Mouse (Mus musculus): ENCODE data around the gene Arl15. TPM values are rescaled to one million over a fixed set of nuclear protein-coding genes. Genes with fewer than 3 reads are reported as not detected.

Gene Arl15
- polyA plus RNA-seq, 1 experiment from 2014 or later: 19.5 TPM

- 76% methylated on average over 9 of the region's 9 CpGs for WGBS
- Histone ChIP-seq H3K9ac (replicated peaks) (no peak overlapping the region), H3K27ac (replicated peaks) (no peak overlapping the region), H3K27me3 (no peaks in the 10 kb centered on the region), H3K9me3 (no peaks in the 10 kb centered on the region), H3K36me3 (no peaks in the 10 kb centered on the region), H3K4me1 (peaks cover 17% of the 10 kb centered on the region), H3K4me2 (replicated peaks) (no peak overlapping the region), H3K4me3 (no peak overlapping the region)
- no peak for ATAC-seq (replicated peaks)
Observed at GRCm38 (mm10) chr13:113811910-113812592, 17.7 kb downstream of the Arl15 start.

GRCm38 (mm10) chr13:113812593-113812975, 18.3 kb downstream of the Arl15 start:
- no peaks in the 10 kb centered on the region for H3K9me3 ChIP-seq
- H3K4me2 ChIP-seq (replicated peaks): no peak overlapping the region
- no peak overlapping the region for H3K9ac ChIP-seq (replicated peaks)
- no peak overlapping the region for H3K27ac ChIP-seq (replicated peaks)
- no peak for ATAC-seq (replicated peaks)
- H3K36me3 ChIP-seq: no peaks in the 10 kb centered on the region
- 84% methylated on average over 6 of the region's 6 CpGs for WGBS
- H3K27me3 ChIP-seq: no peaks in the 10 kb centered on the region
- no peak overlapping the region for H3K4me3 ChIP-seq
- peaks cover 17% of the 10 kb centered on the region for H3K4me1 ChIP-seq

- Histone ChIP-seq H3K4me3 (no peak overlapping the region), H3K9ac (replicated peaks) (no peak overlapping the region), H3K36me3 (no peaks in the 10 kb centered on the region), H3K4me2 (replicated peaks) (no peak overlapping the region), H3K27me3 (no peaks in the 10 kb centered on the region), H3K9me3 (no peaks in the 10 kb centered on the region), H3K4me1 (peaks cover 12% of the 10 kb centered on the region), H3K27ac (replicated peaks) (no peak overlapping the region)
- WGBS: 70% methylated on average over 8 of the region's 8 CpGs
- ATAC-seq (replicated peaks): no peak
Observed at GRCm38 (mm10) chr13:113814121-113814520, 19.8 kb downstream of the Arl15 start.

GRCm38 (mm10) chr13:113815697-113816420, 21.6 kb downstream of the Arl15 start:
- no peaks in the 10 kb centered on the region for H3K27me3 ChIP-seq
- ATAC-seq (replicated peaks): peak; percentile 54; the same call in 1 of the 2 replicates

GRCm38 (mm10) chr13:113816421-113816810, 22.1 kb downstream of the Arl15 start:
- H3K4me2 ChIP-seq (replicated peaks): no peak overlapping the region
- H3K4me1 ChIP-seq: peaks cover 13% of the 10 kb centered on the region
- no peak for ATAC-seq (replicated peaks)
- no peaks in the 10 kb centered on the region for H3K36me3 ChIP-seq
- H3K9ac ChIP-seq (replicated peaks): no peak overlapping the region
- no peak overlapping the region for H3K27ac ChIP-seq (replicated peaks)
- H3K4me3 ChIP-seq: no peak overlapping the region
- H3K9me3 ChIP-seq: no peaks in the 10 kb centered on the region
- no peaks in the 10 kb centered on the region for H3K27me3 ChIP-seq
- WGBS: 74% methylated on average over 6 of the region's 6 CpGs

More at GRCm38 (mm10) chr13:113815697-113816420, 21.6 kb downstream of the Arl15 start:
- peaks cover 12% of the 10 kb centered on the region for H3K4me1 ChIP-seq
- H3K27ac ChIP-seq (replicated peaks): no peak overlapping the region
- 31% methylated on average over 15 of the region's 15 CpGs for WGBS
- H3K4me2 ChIP-seq (replicated peaks): no peak overlapping the region
- no peaks in the 10 kb centered on the region for H3K36me3 ChIP-seq
- H3K4me3 ChIP-seq: no peak overlapping the region
- no peak overlapping the region for H3K9ac ChIP-seq (replicated peaks)
- H3K9me3 ChIP-seq: no peaks in the 10 kb centered on the region

GRCm38 (mm10) chr13:113819006-113819405, 24.7 kb downstream of the Arl15 start:
- 95% methylated on average over 7 of the region's 7 CpGs for WGBS
- Histone ChIP-seq H3K27ac (replicated peaks) (no peak overlapping the region), H3K4me3 (no peak overlapping the region), H3K9ac (replicated peaks) (no peak overlapping the region), H3K9me3 (no peaks in the 10 kb centered on the region), H3K36me3 (no peaks in the 10 kb centered on the region), H3K4me2 (replicated peaks) (no peak overlapping the region), H3K27me3 (no peaks in the 10 kb centered on the region), H3K4me1 (peaks cover 32% of the 10 kb centered on the region)
- ATAC-seq (replicated peaks): no peak

GRCm38 (mm10) chr13:113820176-113820575, 25.9 kb downstream of the Arl15 start:
- no peak for ATAC-seq (replicated peaks)
- no peaks in the 10 kb centered on the region for H3K36me3 ChIP-seq
- H3K27ac ChIP-seq (replicated peaks): no peak overlapping the region
- 87% methylated on average over 3 of the region's 3 CpGs for WGBS
- H3K9me3 ChIP-seq: no peaks in the 10 kb centered on the region
- no peaks in the 10 kb centered on the region for H3K27me3 ChIP-seq
- H3K9ac ChIP-seq (replicated peaks): no peak overlapping the region
- no peak overlapping the region for H3K4me2 ChIP-seq (replicated peaks)
- H3K4me3 ChIP-seq: no peak overlapping the region
- peaks cover 32% of the 10 kb centered on the region for H3K4me1 ChIP-seq

- WGBS: 59% methylated on average over 12 of the region's 12 CpGs
- peak; percentile 85 for ATAC-seq (replicated peaks)
- H3K4me1 ChIP-seq: peaks cover 21% of the 10 kb centered on the region; the same call in 1 of the 2 replicates
- H3K4me2 ChIP-seq (replicated peaks): no peak overlapping the region
- no peaks in the 10 kb centered on the region for H3K36me3 ChIP-seq
- H3K27me3 ChIP-seq: no peaks in the 10 kb centered on the region
- no peaks in the 10 kb centered on the region for H3K9me3 ChIP-seq
- H3K9ac ChIP-seq (replicated peaks): no peak overlapping the region
- no peak overlapping the region for H3K4me3 ChIP-seq
- H3K27ac ChIP-seq (replicated peaks): peak overlapping the region; percentile 61
Observed at GRCm38 (mm10) chr13:113821891-113822290, 27.6 kb downstream of the Arl15 start.

GRCm38 (mm10) chr13:113824027-113824426, 29.7 kb downstream of the Arl15 start:
- no peaks in the 10 kb centered on the region for H3K9me3 ChIP-seq
- H3K27ac ChIP-seq (replicated peaks): no peak overlapping the region
- no peaks in the 10 kb centered on the region for H3K36me3 ChIP-seq
- peaks cover 21% of the 10 kb centered on the region; the same call in 1 of the 2 replicates for H3K4me1 ChIP-seq
- WGBS: 80% methylated on average over 3 of the region's 3 CpGs
- no peak overlapping the region for H3K4me3 ChIP-seq
- no peak overlapping the region for H3K9ac ChIP-seq (replicated peaks)
- no peak for ATAC-seq (replicated peaks)
- no peak overlapping the region for H3K4me2 ChIP-seq (replicated peaks)
- H3K27me3 ChIP-seq: no peaks in the 10 kb centered on the region

GRCm38 (mm10) chr13:113828633-113829032, 34.3 kb downstream of the Arl15 start:
- Histone ChIP-seq H3K27me3 (no peaks in the 10 kb centered on the region), H3K4me2 (replicated peaks) (no peak overlapping the region), H3K27ac (replicated peaks) (no peak overlapping the region), H3K4me1 (0 out of 2 replicates have a peak, but pooled peaks cover 2% of the 10 kb centered on the region), H3K36me3 (no peaks in the 10 kb centered on the region), H3K9me3 (no peaks in the 10 kb centered on the region), H3K9ac (replicated peaks) (no peak overlapping the region), H3K4me3 (no peak overlapping the region)
- no peak for ATAC-seq (replicated peaks)
- WGBS: 89% methylated on average over 3 of the region's 3 CpGs

- ATAC-seq (replicated peaks): no peak
- 92% methylated on average over 2 of the region's 2 CpGs for WGBS
- Histone ChIP-seq H3K4me2 (replicated peaks) (no peak overlapping the region), H3K4me3 (no peak overlapping the region), H3K9me3 (no peaks in the 10 kb centered on the region), H3K27ac (replicated peaks) (no peak overlapping the region), H3K9ac (replicated peaks) (no peak overlapping the region), H3K27me3 (no peaks in the 10 kb centered on the region), H3K36me3 (no peaks in the 10 kb centered on the region), H3K4me1 (no peaks in the 10 kb centered on the region)
Observed at GRCm38 (mm10) chr13:113829079-113829478, 34.8 kb downstream of the Arl15 start.

- H3K36me3 ChIP-seq: no peaks in the 10 kb centered on the region
- no peak overlapping the region for H3K27ac ChIP-seq (replicated peaks)
- no peak overlapping the region for H3K4me2 ChIP-seq (replicated peaks)
- no peaks in the 10 kb centered on the region for H3K9me3 ChIP-seq
- WGBS: 83% methylated on average over 3 of the region's 3 CpGs
- no peaks in the 10 kb centered on the region for H3K4me1 ChIP-seq
- no peaks in the 10 kb centered on the region for H3K27me3 ChIP-seq
- ATAC-seq (replicated peaks): no peak
- H3K9ac ChIP-seq (replicated peaks): no peak overlapping the region
- H3K4me3 ChIP-seq: no peak overlapping the region
Observed at GRCm38 (mm10) chr13:113830805-113831204, 36.5 kb downstream of the Arl15 start.
